In the genomic region with DNA sequence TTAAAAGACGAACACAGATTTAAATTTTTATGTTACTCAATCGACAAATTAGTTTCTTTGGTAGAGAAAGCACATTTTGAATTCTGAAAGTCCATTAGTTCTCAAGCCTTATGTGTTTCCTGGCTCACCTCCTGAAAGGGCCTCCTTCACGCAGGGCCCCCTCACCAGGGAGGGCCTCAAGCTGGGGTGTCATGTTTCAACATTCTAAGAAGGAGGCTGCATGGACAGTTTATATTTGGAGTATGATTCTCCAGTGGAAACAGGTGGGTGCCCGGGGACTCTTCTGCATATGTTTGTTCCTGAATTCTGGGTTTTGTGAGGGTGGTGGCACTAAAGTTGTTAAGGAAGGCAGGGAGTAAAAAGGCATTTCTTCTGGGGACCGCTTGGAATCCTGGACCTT, we compare ENCODE assay signal across 8 mouse cellular contexts. TPM values are rescaled to one million over a fixed set of nuclear protein-coding genes. Genes with fewer than 3 reads are reported as not detected.
DNase-seq lines count a peak whose midpoint lies in the region; ATAC-seq lines count a peak whose summit lies in the region.
"Had no signal": no experiment of that assay in that cellular context is flagged by ENCODE, and none has a peak within 500 bp of the region (broad histone marks: within the 10 kb centered on the region; RNA-seq: fewer than 3 reads in every experiment).

No protein-coding gene starts in this region.

- intact Hi-C loops in heart, postnatal 10 days (cut with DNase I) = loop anchor here (5.0 kb wide), 2 partner anchors 38 to 73 kb away; no protein-coding TSS in a partner anchor

- peak overlapping the region; percentile 36; the same call in 1 of the 2 replicates for H3K9ac ChIP-seq in midbrain, embryonic 13.5 days (replicated peaks)

- peak overlapping the region; percentile 18 for H3K4me3 ChIP-seq in midbrain, embryonic 13.5 days (replicated peaks)

- peaks cover 25% of the 10 kb centered on the region for H3K4me1 ChIP-seq in midbrain, embryonic 13.5 days (replicated peaks)

- H3K9me3 ChIP-seq in midbrain, embryonic 13.5 days = no peaks in the 10 kb centered on the region

- 35% methylated on average over 5 of the region's 5 CpGs for WGBS in midbrain, embryonic 13.5 days

- H3K36me3 ChIP-seq in midbrain, embryonic 13.5 days = peaks cover 13% of the 10 kb centered on the region

- no peak for ATAC-seq in midbrain, embryonic 13.5 days
- ATAC-seq in CD4-positive, CD25-positive, alpha-beta regulatory T cell, adult 4 months = no peak

- no peaks in the 10 kb centered on the region for H3K27me3 ChIP-seq in midbrain, embryonic 13.5 days

- H3K27ac ChIP-seq in midbrain, embryonic 13.5 days = peak overlapping the region; percentile 91; the same call in 1 of the 2 replicates
- H3K27ac ChIP-seq: macrophage had no signal

- peak overlapping the region; percentile 43 for H3K4me2 ChIP-seq in midbrain, embryonic 13.5 days (replicated peaks)

- peak; percentile 34 for DNase-seq in 3T3-L1 (ENCODE audit: low read depth, low spot score)
- DNase-seq in brain, adult 2 months (ENCODE audit: low read depth, low spot score) = peak; percentile 21
- peak; percentile 9 to 13 for DNase-seq in heart, postnatal 10 days
- DNase-seq in spleen, postnatal 4 days (ENCODE audit: low spot score in 2 of 2) = no peak
- DNase-seq in testis, postnatal 14 days (ENCODE audit: low spot score) = no peak

RNA-seq across cellular contexts. Expression of gene Armcx4, which starts 1.4 kb away (rescaled TPM):
- total RNA-seq in heart, postnatal 10 days (2021) = 10 to 100 TPM; 23.8 to 25.6 TPM
- 8.7 and 9.6 TPM in 2 replicates for polyA plus RNA-seq in midbrain, embryonic 13.5 days (2015; fragmentation: Nextera tagmentation; extraction: Ambion mirVana)
- under 1 TPM; 0.51 to 0.71 TPM for polyA plus RNA-seq in CD4-positive, CD25-positive, alpha-beta regulatory T cell, adult 4 months (2017; shearing (Covaris generic))

RNA-seq across cellular contexts. Expression of gene Armcx1, which starts 32.8 kb away (rescaled TPM):
- 10 to 100 TPM; 14.3 to 15.7 TPM for total RNA-seq in heart, postnatal 10 days (2021)
- 80.5 and 86.8 TPM in 2 replicates for polyA plus RNA-seq in midbrain, embryonic 13.5 days (2015; fragmentation: Nextera tagmentation; extraction: Ambion mirVana)
- polyA plus RNA-seq in CD4-positive, CD25-positive, alpha-beta regulatory T cell, adult 4 months (2017; shearing (Covaris generic)) = 1 to 10 TPM; 2.7 to 3.7 TPM

Comparison
In these comparisons a context has a peak if more than half of its experiments do, and no peak if none do; other contexts are left out.
1. DNase-seq: peak in 3T3-L1 (single experiment), brain, adult 2 months (single experiment) and heart, postnatal 10 days (2 of 2); none in spleen, postnatal 4 days (0 of 2) and testis, postnatal 14 days (single experiment).
2. RNA of gene Armcx1, which starts 32.8 kb away (polyA plus RNA-seq): 80.5 to 86.8 TPM in midbrain, embryonic 13.5 days; 2.7 to 3.7 TPM in CD4-positive, CD25-positive, alpha-beta regulatory T cell, adult 4 months; every median in the first group is over 10 times any median in the second.